Mouse (Mus musculus): ENCODE results near the gene Chchd5. TPM values are rescaled to one million over a fixed set of nuclear protein-coding genes. Genes with fewer than 3 reads are reported as not detected.

Chchd5 gene
- 11.9 TPM for polyA plus RNA-seq (2015; fragmentation: Illumina TruSeq; extraction: RNeasy Lipid Tissue Mini Kit (QIAGEN cat#74804); ENCODE audit: insufficient read depth, low replicate concordance)

DNA sequence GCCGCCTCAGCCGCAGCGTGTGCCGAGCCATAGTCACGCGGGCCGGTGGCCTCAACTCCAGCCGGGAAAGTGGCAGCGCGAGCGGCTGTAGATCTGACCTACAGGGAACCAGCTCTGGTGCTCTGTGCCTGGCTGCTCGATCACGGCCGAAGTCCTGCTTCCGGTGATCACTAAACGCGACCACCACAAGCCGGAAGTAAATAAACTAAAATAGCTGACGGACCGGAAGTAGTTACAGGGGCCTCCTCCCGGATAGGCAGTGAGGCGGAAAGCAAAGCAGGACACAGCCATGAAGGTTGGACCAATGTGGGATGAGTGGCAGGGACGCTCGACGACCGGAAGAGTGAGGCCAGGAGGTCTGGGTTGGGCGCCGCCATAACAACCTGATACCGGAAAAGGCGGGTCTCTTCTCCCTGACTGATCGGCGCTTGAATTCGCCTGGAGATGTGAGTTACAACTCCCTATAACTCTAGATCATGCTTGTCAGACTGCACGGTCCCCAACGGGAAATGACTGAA, at the start of gene Chchd5:
TSS of gene Chchd5 (plus strand) at position 289 of the 518 bp plus-strand sequence.

GRCm38 (mm10) chr2:129100784-129101310, 28.7 kb upstream of the Chchd5 start, which contains the start of gene Polr1b:
Gene Polr1b, plus strand, starts transcription at chr2:129100995.

Other genes with a start within 250 kb of the Chchd5 start
- 11.8 TPM for gene Zc3h8, start 185.6 kb upstream of the Chchd5 start, polyA plus RNA-seq (2015; fragmentation: Illumina TruSeq; extraction: RNeasy Lipid Tissue Mini Kit (QIAGEN cat#74804); ENCODE audit: insufficient read depth, low replicate concordance)
- 11.0 TPM for gene Zc3h6, start 162.3 kb upstream of the Chchd5 start, polyA plus RNA-seq (2015; fragmentation: Illumina TruSeq; extraction: RNeasy Lipid Tissue Mini Kit (QIAGEN cat#74804); ENCODE audit: insufficient read depth, low replicate concordance)
- gene Gm10762, start 162.0 kb upstream of the Chchd5 start, polyA plus RNA-seq (2015; fragmentation: Illumina TruSeq; extraction: RNeasy Lipid Tissue Mini Kit (QIAGEN cat#74804); ENCODE audit: insufficient read depth, low replicate concordance) = 2.3 TPM
- gene Vinac1, start 81.5 kb upstream of the Chchd5 start, polyA plus RNA-seq (2015; fragmentation: Illumina TruSeq; extraction: RNeasy Lipid Tissue Mini Kit (QIAGEN cat#74804); ENCODE audit: insufficient read depth, low replicate concordance) = not detected
- 4.3 TPM for gene Ttl, start 63.8 kb upstream of the Chchd5 start, polyA plus RNA-seq (2015; fragmentation: Illumina TruSeq; extraction: RNeasy Lipid Tissue Mini Kit (QIAGEN cat#74804); ENCODE audit: insufficient read depth, low replicate concordance)
- gene Polr1b, start 28.7 kb upstream of the Chchd5 start, polyA plus RNA-seq (2015; fragmentation: Illumina TruSeq; extraction: RNeasy Lipid Tissue Mini Kit (QIAGEN cat#74804); ENCODE audit: insufficient read depth, low replicate concordance) = 25.6 TPM
- 145 TPM for gene Slc20a1, start 69.1 kb downstream of the Chchd5 start, polyA plus RNA-seq (2015; fragmentation: Illumina TruSeq; extraction: RNeasy Lipid Tissue Mini Kit (QIAGEN cat#74804); ENCODE audit: insufficient read depth, low replicate concordance)
- 11.6 TPM for gene Ckap2l, start 167.5 kb downstream of the Chchd5 start, polyA plus RNA-seq (2015; fragmentation: Illumina TruSeq; extraction: RNeasy Lipid Tissue Mini Kit (QIAGEN cat#74804); ENCODE audit: insufficient read depth, low replicate concordance)
- gene Il1a, start 180.3 kb downstream of the Chchd5 start, polyA plus RNA-seq (2015; fragmentation: Illumina TruSeq; extraction: RNeasy Lipid Tissue Mini Kit (QIAGEN cat#74804); ENCODE audit: insufficient read depth, low replicate concordance) = 11.3 TPM
- 56.6 TPM for gene Il1b, start 241.4 kb downstream of the Chchd5 start, polyA plus RNA-seq (2015; fragmentation: Illumina TruSeq; extraction: RNeasy Lipid Tissue Mini Kit (QIAGEN cat#74804); ENCODE audit: insufficient read depth, low replicate concordance)